Mouse (Mus musculus): ENCODE results near the gene Gatd1.

- TF ChIP-seq CHD2 (IDR thresholded peaks at IDR 0.05; ENCODE audit: low read depth, low read length), result no peak
- TF ChIP-seq ZNF384 (IDR thresholded peaks at IDR 0.05; ENCODE audit: low read depth, low read length), result no peak
- TF ChIP-seq ZC3H11A (IDR thresholded peaks at IDR 0.05; ENCODE audit: borderline replicate concordance, low read depth, low read length), result no peak
These were observed 29.9 kb upstream of the Gatd1 start, which contains the start of gene Pidd1 for GRCm38 (mm10) chr7:141443828-141444237.
